Mouse (Mus musculus) adrenal gland, adult 8-10 months (tissue): ENCODE results near the gene Unc5b. TPM values are rescaled to one million over a fixed set of nuclear protein-coding genes. Genes with fewer than 3 reads are reported as not detected.

Experiments
- DNase-seq: peaks from one replicate; pipeline ENCODE4 v3.0.0; 2022
- total RNA-seq, 4 experiments: library from RNA; stranded (reverse); gene quantifications; 2 replicates each; pipeline ENCODE4 v1.2.4; 2022

Unc5b gene
- total RNA-seq, 4 experiments from 2014 or later = 3.9 to 7.9 (median 6.1) TPM

DNA sequence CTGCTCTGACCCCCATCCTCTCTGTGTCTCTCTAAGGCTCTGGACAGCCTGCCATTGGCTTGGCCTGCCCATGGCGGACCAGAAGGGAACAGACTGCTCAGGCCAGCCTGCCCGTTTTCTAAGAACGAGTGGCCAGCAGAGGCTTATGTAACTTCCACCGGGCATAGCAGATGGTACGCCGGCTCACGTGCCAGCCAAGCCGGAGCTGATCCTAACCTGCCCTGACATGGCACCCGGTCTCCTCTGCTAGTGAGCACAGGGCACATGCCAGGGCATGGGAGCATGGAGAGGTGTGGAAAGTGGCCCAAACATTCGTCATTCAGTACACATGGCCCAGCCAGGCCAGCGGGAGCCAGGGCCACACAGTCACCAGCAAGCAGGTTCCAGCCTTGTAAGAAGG lies 10.8 kb downstream of the Unc5b start:
- DNase-seq = no peak

DNA sequence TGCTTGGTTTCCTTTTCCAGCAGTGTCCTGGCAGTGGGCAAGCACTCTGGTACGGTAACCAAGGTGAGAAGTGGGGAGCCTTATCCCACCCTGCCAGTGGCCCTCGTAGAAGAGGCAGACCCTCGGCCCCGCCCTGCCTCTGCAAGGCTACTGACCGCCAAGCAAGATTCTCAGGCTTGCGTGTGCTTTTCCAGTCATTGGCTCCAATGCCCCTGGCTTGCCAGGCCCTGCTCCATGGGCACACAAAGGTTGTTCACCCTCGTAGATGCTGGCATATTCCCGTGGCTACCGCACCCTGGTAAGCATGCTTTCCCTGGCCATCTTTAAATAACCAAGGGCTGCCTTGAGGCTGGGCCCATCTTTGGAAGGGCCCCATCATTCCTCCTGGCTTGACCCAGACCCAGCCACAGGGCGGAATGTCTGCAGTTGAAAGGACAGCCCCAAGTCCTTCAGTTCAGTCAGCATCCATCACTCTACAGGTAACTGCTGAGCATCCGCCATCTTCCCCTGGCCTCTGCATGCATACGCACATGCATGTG lies 11.7 kb downstream of the Unc5b start:
- no peak for DNase-seq

DNA sequence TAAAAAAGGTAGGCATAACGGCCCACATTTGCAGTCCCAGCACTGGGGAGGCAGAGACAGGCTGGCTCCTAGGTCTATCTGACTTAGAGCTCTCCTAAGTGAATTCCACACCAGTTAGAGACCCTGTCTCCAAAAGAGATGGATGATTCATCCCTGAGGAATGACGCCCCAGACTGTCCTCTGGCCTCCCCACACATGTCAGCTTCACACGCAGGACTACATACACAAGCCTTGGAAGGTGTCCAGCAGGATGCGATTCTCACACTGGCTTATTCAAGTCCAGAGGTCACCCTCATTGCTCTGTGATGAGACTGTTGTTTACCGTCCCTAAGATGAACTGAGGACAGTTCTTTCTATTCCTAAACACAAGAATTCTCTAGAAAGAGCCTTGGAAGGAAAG lies 12.2 kb downstream of the Unc5b start:
- no peak for DNase-seq

GRCm38 (mm10) chr10:60818708-60819107 lies 12.7 kb downstream of the Unc5b start:
- DNase-seq = no peak

GRCm38 (mm10) chr10:60817868-60818267 lies 13.5 kb downstream of the Unc5b start:
- DNase-seq = no peak

GRCm38 (mm10) chr10:60816872-60817648 lies 14.3 kb downstream of the Unc5b start:
- DNase-seq = peak; percentile 51

DNA sequence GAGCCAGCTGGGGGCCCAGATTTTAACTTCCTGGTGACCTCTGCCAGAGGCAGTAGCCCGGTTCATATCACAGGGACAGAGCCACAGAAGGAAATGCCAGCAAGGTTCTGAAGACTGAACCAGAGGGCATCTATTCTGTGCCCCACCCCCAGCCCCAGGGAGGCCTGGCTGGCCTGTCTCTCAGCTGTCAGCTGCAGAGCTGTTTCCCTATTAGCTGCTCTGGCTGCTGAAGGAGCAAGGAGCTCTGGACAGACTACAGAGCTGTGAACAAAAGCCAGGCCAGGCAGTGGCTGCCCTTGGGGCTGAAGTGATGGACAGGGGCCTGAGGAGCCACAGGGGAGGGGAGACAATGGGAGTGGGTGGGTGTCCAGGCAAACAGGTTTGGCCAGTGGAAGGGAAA lies 15.5 kb downstream of the Unc5b start:
- DNase-seq = no peak

- no peak for DNase-seq
Observed at GRCm38 (mm10) chr10:60815059-60815458, 16.3 kb downstream of the Unc5b start.

DNA sequence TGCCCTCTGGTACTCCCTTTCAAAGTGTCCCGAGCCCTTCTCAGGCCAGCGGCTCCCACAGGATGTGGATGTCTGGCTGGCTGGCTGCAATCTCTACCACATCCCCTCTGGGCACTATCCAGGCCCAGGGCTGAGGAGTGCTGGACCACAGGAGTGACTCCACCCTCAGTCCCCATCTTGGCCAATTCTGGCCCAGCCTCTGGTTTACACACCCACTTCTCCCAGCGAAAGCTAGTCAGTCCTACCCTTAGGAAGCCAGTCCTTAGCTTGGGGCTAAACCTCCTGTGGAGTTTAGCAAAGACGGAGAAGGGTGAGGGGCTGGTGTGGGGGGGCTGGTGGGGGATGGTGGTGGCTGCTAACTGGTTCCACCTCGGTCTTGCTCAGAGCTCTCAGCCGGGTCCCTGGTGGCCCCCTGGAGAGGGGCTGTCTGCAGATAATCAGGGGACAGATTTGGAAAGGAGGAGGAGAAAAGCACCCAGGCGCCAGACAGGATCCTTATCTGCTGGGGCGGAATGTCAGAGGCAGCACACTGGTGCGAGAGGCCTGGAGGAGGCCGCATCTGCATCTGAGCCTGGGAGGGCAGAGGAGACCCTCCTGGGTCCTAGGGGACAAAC lies 16.8 kb downstream of the Unc5b start:
- no peak for DNase-seq

GRCm38 (mm10) chr10:60813606-60814005 lies 17.8 kb downstream of the Unc5b start:
- DNase-seq = no peak

DNA sequence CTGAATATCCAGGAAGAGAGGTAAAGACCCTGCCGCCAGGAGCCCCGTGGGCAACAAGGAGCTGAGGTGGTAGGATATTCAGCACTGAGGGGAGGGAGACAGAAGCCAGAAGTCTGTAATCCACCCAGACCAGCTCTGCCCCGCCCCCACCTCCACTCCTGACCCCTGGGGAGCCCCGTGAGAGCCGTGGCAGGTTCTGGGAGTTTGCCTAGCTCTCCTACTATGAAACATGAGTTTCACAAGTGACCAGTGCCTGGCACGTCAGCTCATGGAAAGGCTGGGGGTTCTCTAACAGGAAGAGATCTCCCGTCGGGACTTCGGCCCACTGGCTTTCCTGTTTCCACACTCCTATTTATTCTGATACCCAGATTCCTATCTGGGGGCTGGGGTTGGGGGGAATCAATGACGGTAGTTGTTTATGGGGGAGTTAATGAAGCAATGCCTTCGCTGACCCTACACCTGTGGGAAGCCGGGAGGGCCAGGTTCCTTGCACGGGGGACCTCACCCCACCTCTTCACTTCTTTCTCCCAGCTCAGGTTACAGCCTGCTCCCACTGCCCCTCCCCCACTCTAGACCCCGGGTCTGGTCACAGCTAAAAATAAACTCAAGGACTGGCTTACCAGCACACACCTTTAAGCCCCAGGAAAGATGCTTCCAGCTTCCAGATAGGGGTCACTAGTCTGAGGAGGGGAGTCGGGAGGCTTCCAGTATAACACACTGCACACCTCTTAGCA lies 19.4 kb downstream of the Unc5b start:
- no peak for DNase-seq

- no peak for DNase-seq
Observed at GRCm38 (mm10) chr10:60808447-60808846, 22.9 kb downstream of the Unc5b start.

DNA sequence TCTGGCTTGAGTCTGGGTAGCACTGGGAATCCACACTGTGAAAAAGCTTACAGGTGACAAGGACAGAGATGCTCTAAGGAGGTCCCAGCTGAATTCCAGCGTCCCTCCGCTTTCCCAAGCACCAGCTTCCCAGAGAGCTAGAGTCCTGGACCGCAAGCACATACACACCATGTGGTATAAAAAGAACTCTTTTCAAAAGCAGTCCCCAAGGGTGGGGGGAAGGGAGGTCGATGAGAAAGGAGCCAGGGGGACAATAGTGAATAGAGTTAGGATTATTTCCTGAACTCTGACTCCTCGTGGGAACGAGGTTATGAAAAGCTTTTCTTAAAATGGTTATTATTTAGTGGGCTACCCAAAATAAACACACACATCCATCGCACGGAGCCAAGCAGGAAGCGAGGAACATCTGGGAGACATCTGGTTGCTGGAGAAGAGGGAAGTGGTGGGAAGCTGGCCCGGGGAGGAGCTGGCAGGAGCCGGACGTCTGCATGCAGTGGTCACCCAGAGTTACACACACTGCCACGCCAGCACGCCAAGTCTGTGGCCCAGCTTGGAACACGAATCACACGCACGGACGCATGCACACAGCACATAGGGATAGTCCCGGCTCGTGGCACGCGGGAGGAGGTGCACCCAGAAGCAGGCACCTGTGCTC lies 23.7 kb downstream of the Unc5b start:
- no peak for DNase-seq

DNA sequence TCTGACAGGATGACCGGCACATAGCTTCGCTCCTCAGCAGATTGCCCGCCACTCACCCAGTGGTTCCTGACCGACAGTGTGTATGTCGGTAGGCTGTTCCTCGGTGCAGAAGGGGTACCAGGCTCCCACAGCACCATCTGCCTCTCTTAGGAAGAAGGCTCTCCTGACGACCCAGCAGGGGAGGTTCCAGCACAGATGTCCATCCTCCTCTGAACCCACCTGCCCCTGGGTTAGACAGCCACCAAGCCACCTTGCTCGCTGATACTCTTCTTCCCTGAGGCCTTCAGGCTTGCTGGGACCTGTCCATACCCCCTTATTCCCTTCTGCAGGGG lies 25.2 kb downstream of the Unc5b start:
- no peak for DNase-seq

DNA sequence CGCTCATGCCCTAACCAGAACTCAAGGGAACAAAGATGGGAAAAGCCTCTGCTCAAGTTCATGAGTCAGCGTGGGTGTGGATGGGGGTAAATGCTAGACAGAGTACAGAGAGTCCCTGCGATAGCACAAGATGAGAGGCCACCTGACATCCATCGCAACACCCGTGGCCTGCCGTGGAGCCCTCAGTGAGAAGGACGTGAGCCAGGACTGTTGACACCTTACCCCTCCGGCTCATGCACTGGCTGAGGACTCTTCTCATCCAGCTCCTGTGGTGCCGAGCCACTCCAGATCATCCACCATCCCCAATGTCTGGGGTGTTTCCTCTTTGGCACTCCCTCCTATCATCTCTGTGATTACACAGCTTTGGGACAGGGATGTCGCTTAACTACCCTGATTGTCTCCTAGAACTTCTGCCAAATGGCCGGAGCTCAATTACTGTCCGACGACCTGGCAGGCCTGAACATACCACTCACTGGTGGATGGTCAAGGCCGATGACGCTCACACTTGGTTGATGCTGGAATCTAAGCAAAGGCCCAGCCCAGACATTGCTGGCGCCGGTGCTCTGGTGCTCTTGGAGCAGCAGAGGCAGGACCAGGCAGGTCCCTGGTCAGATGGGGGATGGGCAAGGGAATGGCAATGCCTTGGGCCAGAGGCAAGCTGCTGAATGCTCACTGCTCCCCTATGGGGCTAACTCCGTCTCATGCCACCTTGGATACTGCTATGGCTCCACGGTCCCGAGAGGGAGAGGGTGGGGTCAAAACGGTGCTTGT lies 25.8 kb downstream of the Unc5b start:
- no peak for DNase-seq

DNA sequence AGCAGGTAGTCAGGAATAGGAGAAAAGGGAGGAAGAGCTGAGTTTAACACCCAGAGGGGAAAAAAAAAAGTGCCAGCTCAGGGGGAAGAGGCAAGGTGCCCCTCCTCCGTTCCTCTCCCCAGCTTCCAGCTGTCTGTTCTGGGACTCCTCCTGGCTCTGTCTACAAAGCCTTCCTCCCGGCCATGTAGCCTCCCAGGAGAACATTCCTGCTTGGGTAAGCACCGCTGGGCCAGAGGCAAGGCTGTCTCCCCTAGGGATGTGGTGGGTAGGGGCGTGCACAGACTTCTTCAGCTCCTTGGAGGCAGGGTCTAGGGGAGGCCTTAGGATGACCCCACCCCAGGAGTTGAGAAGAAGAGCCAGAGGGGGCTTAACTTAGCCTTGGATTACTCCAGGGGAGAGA lies 26.5 kb downstream of the Unc5b start:
- DNase-seq = no peak

GRCm38 (mm10) chr10:60803971-60804370 lies 27.4 kb downstream of the Unc5b start:
- DNase-seq = no peak

DNA sequence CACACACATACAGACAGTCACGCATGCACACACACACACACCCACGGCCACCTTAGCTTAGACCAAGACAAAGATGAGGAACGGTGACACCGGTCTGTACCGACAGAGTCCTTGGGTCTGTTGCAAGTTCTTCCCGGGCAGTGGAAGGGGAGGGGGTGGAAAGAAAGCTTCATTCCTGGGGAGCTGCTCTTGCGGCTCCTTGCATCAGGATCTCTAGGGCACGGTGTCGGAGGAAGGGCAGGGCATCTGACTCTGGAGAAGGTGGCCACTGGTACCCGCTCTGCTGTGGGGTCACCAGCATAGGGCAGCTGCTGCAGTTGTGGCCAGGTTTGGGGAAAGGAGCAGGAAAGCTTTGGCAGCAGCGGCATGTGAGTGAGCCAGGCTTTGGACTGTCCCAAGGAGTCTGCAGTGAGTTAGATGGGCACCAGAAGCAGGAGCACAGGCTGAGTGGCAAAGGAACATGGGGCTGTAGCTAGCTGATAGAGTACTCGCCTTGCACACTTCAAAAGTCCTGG lies 29.4 kb downstream of the Unc5b start:
- no peak for DNase-seq

DNA sequence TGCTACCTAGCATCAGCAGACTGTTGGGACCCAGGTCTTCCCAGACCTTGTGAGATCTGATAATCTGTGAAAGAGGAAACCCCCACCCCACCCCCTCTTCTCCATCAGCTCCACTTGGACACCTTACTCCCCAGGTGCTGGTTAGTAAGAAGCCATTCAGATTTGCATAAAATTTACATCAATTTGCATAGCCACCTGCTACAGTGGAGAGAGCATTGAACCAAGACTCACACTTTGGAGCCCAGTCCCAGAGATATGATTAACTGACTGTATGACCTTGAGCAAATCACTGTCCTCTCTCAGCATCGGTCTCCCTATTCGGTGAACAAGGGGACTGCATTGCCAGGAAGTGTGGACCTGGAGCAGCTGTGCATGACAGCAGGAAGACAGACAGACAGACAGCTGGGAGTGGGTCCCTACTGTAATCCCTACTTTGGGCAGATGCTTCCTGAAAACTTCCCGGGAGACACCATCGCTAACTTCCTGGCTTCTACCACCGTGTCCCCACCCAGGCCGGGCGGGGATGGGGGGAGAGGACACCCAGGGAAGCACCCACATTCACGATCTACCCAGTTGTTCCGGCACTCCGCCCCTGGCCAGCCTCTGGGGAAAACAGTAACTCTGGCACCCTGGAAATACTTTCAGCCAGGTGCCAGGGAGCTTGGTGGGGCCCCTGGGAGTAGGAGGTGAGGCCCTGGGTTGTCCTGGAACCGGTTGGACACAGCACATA lies 30.0 kb downstream of the Unc5b start:
- no peak for DNase-seq

DNA sequence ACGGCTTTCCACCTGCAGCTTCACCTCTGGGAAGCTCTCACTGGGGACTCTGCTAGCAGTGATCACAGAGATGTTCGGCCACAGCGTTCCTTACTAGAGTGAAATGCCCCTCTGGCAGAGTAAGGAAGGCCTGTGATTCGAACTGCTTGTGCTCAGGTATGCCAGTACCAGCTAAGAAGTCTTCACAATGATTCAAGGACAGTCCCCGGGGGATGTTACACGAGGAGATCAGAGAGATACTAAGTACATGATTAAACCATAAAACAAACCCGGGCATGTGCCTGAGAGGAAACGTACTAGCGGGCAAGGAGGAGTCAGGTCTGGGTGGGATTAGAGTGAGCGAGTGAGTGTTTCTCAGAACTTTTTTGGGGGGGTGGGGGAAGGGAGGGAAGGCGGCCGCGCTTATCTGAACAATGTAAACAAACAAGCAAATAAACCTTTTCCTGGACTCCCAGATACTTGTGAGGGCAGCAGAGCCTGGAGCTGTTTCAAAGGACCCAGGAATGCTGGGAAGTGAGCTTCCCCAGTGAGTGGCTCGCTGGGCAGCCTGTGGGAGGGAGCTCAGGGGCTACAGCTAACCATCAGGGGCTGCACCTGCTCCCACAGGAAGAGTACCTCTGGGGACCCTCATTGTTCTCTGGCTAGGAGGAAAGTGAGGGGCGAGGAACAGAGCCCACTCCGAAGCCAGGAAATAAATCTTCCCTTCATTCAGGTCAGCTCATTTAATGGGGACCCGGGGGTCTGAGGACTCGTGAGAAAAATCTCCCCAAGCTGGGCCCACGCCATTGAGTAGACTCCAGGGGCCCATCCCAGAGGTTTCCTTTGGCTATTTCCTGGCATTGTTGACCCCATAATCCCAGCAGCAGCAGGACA lies 30.9 kb downstream of the Unc5b start:
- DNase-seq = no peak
